Mouse (Mus musculus) lung, adult 2 months (tissue): ENCODE measurements around the gene Eid2b. TPM values are rescaled to one million over a fixed set of nuclear protein-coding genes. Genes with fewer than 3 reads are reported as not detected.
A peak's percentile ranks its signal among the peaks of the same experiment; 100 is the strongest.

Experiments used
- DNase-seq: peaks from one replicate; pipeline ENCODE4 v3.0.0; 2022
- H3K4me1 ChIP-seq: fragments of 200-500 bp; 2 replicates; pipeline ENCODE4 v1.6.1; 2011; ENCODE audit warnings: low read length; ENCODE audit not compliant: control insufficient read depth, insufficient read depth
- H3K4me3 ChIP-seq: fragments of 200-500 bp; replicated peaks from 2 replicates; pipeline ENCODE3; 2011; ENCODE audit warnings: low read depth, mild to moderate bottlenecking, control low read depth, low read length; ENCODE audit errors: extremely low read depth
- CTCF ChIP-seq: fragments of 200-500 bp; IDR thresholded peaks from 2 replicates; pipeline ENCODE4 v1.5.1; 2011; ENCODE audit warnings: mild to moderate bottlenecking, low read length, control low read depth; ENCODE audit not compliant: insufficient read depth
- POLR2A ChIP-seq: fragments of 200-500 bp; IDR thresholded peaks from 2 replicates; pipeline ENCODE4 v1.6.1; 2011; ENCODE audit warnings: low read depth, mild to moderate bottlenecking, control low read depth, low read length, borderline replicate concordance; ENCODE audit errors: extremely low read depth
- WGBS: fragments of 180-500 bp; shearing (Covaris S2); methylation state at CpG from one replicate; pipeline ENCODE4 v1.1.7; 2018; 5-methylcytosine and 5-hydroxymethylcytosine counted together
- polyA plus RNA-seq: library from polyadenylated mRNA; depleted of rRNA; stranded (reverse); fragments of >200 nt; gene quantifications from 2 replicates; pipeline ENCODE4 v1.2.3, GENCODE M21; 2012

Eid2b gene
- polyA plus RNA-seq, 1 experiment: 11.9 TPM

- DNase-seq: no peak
- TF ChIP-seq POLR2A: no peak
- no peak for TF ChIP-seq CTCF
- WGBS: 3% methylated on average over 52 of the region's 52 CpGs
- Histone ChIP-seq H3K4me3 (no peak within 1 kb of the TSS), H3K4me1 (no peaks in the 10 kb centered on the region)
Measured at GRCm38 (mm10) chr7:28290638-28291590, 13.4 kb downstream of the Eid2b start, which contains the start of gene Selenov. TSS of gene Selenov (minus strand) at chr7:28291186.

GRCm38 (mm10) chr7:28294481-28294880 is 16.9 kb downstream of the Eid2b start:
- H3K4me3 ChIP-seq: no peak overlapping the region

GRCm38 (mm10) chr7:28298837-28299625 is 21.5 kb downstream of the Eid2b start:
- WGBS: 32% methylated on average over 43 of the region's 43 CpGs
- no peaks in the 10 kb centered on the region for H3K4me1 ChIP-seq

More at GRCm38 (mm10) chr7:28294481-28294880, 16.9 kb downstream of the Eid2b start:
- 9% methylated on average over 63 of the region's 63 CpGs for WGBS
- TF ChIP-seq CTCF (no peak), POLR2A (no peak)
- H3K4me1 ChIP-seq: no peaks in the 10 kb centered on the region
- DNase-seq: no peak

GRCm38 (mm10) chr7:28301616-28302433 is 24.3 kb downstream of the Eid2b start, which contains the start of gene Dll3:
TSS of gene Dll3 (minus strand) at chr7:28302238.
- peak; percentile 35 for DNase-seq
- TF ChIP-seq POLR2A: no peak
- TF ChIP-seq CTCF: no peak
- Histone ChIP-seq H3K4me3 (no peak within 1 kb of the TSS), H3K4me1 (no peaks in the 10 kb centered on the region)
- 4% methylated on average over 30 of the region's 30 CpGs for WGBS

More at GRCm38 (mm10) chr7:28298837-28299625, 21.5 kb downstream of the Eid2b start:
- DNase-seq: no peak
- H3K4me3 ChIP-seq: no peak overlapping the region
- TF ChIP-seq CTCF: peak; percentile 16; the same call in 1 of the 2 replicates
- TF ChIP-seq POLR2A: no peak

- DNase-seq: no peak
- 90% methylated on average over 10 of the region's 10 CpGs for WGBS
- TF ChIP-seq POLR2A (no peak), CTCF (no peak)
- Histone ChIP-seq H3K4me3 (no peak overlapping the region), H3K4me1 (no peaks in the 10 kb centered on the region)
Measured at GRCm38 (mm10) chr7:28305641-28306040, 28.1 kb downstream of the Eid2b start.

GRCm38 (mm10) chr7:28306216-28306615 is 28.7 kb downstream of the Eid2b start:
- no peak for DNase-seq
- 93% methylated on average over 8 of the region's 8 CpGs for WGBS
- Histone ChIP-seq H3K4me1 (peaks cover 3% of the 10 kb centered on the region; the same call in 1 of the 2 replicates), H3K4me3 (no peak overlapping the region)
- TF ChIP-seq CTCF (no peak), POLR2A (no peak)

GRCm38 (mm10) chr7:28309737-28310136 is 32.2 kb downstream of the Eid2b start:
- DNase-seq: no peak
- Histone ChIP-seq H3K4me1 (peaks cover 4% of the 10 kb centered on the region; the same call in 1 of the 2 replicates), H3K4me3 (no peak overlapping the region)
- TF ChIP-seq POLR2A: no peak
- no peak for TF ChIP-seq CTCF
- 64% methylated on average over 9 of the region's 9 CpGs for WGBS

GRCm38 (mm10) chr7:28311151-28311925 is 33.8 kb downstream of the Eid2b start:
- WGBS: 4% methylated on average over 35 of the region's 35 CpGs
- DNase-seq: no peak
- Histone ChIP-seq H3K4me1 (peaks cover 4% of the 10 kb centered on the region; the same call in 1 of the 2 replicates), H3K4me3 (peak overlapping the region; percentile 71)
- TF ChIP-seq POLR2A (no peak), CTCF (no peak)
